Mouse (Mus musculus): ENCODE measurements around the gene Arl5b.

The Arl5b gene

DNA sequence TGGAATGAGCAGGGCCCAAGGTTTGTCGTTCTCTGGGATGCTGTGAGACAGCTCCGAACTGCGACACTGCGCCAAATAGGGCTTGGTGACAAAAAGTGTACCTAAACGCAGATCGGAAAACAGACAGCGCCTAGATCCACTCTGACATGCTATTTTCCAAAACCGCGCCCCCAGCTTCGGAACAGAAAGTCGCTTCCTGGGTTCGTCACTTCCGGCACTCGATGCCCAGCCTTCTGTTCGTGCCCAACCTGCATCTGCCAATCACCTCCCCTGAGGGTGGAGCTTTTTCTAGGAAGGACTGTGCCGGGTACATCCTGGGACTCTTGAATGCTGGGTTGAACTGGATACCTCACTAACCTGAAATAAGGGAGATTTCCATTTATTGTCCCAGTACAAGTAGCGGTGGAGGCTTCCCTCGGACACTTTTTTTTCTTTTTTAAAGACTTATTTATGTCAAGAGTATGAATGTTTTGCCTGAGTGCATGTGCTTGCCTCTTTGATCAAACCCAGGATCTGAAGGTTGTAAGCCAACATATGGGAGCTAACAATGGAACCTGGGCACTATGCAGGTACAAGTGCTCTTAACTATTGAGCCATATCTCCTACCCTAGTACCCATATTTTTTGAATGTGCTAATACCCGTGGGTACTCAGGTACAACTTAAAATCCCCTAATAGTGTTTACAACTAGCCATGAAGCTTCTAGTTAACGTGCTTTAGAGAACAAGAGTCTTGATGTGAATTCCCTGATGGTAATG lies at the start of gene Arl5b:
TSS of gene Arl5b (plus strand) at position 279 of the 757 bp plus-strand sequence.
- DNase-seq, result peak; percentile 96

DNA sequence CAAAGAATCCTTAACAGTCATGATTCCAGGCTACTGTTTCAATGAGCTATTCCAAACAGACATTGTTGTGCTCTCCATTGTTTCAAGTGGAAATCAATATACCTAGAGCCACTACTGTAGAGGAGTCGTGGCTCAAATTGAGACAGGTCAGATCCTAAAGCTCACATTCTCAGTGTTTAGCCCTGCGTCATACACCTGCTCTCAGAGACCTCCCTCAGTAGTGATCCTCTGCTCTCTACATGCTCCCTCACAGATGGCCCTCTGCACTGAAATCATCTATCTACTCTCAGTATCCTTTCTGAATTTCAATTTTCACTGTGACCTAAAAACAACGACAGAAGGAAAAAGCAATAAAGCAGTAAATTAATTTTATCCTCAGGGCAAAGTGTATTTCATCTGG lies 41.7 kb upstream of the Arl5b start:
- DNase-seq, result no peak

DNA sequence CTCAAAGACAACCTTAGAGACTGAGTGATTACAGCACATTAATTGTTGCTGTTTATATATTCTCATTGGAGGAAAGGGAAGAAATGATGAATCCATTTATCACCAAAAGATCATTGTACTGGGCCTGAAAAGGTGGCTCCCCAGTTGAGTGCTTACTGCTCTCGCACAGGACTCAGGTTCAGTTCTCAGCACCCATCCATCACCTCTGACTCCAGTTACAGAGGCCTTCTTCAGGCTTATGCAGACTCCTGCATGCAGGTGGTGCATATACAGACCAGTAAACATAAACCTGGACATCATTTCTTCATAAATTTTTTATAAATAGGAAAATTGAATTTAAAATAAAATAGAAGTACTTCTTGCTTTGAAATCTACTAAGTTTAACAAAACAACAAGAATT lies 41.1 kb upstream of the Arl5b start:
- DNase-seq, result no peak

DNA sequence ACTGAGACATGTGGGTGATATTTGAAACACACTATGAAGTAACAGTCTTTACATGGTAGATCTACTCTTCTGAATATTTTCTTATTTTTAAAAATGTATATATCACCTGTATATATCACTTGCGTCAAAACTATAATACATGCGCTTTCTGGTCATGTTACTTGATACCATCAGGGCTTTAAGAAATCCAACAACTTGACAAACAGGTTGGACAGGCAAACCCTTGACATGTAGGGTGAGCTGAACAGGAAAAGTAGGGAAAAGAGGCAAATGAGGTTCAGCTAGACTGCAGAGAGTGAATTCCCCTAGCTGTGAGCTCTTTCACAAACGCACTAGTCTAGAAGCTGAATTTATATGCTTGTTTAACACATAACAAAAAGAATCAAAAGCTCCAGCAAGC lies 22.4 kb upstream of the Arl5b start:
- DNase-seq, result no peak

DNA sequence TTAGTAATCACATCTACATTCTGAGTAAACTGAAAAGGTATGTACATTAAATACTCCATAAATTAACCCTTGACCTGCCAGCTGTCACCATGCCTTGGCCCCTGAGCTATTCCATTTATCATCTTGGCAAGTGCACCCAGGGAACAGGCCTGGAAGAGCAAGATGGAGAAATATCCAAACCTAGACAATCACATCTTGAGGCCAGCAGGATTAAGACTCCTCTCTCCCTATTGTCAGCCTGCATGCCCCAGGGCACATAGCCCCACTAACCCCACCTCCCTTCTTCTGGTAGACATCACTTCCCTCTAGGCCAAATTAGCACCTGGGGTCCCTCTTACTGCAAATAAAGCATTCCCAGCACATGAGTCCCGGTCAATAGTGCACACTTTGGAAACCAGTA lies 21.4 kb upstream of the Arl5b start:
- DNase-seq, result no peak

DNA sequence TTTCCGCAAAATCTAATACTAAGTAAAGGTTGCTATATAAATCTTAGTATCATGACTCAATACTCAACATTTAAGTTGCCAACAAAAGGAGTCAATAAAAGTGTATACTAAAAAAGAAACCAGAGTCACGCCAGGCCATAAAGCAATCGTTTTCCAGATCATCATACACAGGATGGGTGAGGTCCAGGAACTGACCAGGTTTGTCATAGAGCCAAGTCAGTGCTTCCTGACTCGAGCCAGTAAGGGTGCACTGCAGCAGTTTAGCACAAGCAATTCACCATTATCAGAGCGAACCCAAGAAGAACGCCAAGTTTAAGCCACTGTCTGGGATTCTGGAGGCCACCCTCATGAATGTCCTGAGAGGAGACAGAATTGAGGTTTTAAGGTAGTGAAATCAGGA lies 10.5 kb upstream of the Arl5b start:
- DNase-seq, result peak; percentile 58

DNA sequence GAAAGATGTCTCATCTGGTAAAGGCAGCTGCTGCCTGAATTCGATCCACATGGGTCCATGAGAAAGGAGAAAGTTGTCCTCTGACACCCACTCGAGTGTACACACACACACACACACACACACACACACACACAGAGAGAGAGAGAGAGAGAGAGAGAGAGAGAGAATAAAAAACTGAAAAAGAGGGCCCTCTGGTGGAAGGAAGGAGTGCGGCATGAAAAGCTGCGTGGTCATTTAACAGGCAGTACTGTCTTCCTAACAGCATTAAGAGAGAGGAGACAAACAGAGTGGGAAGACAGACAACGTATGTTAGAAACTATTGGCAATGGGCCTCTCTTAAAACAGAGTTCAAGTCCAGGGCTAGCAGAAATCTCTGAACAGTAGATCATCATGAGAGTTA lies 8.9 kb upstream of the Arl5b start:
- peak; percentile 35 for DNase-seq

DNA sequence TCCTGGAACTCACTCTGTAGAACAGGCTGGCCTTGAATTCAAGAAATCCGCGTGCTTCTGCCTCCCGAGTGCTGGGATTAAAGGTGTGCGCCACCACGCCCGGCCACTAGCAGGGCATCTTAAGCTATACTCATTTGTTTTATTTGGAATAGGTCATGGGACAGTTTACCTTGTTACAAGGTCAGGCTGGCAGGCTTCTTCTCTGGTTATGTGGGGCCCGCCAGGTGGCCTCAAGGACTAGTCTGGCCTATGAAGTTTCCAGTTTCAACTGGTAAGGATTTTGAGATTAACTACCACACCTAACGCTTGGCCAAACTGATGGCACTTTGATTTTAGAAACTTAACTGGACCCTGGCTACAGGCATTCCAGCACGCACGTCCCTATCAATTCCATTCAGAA lies 5.3 kb downstream of the Arl5b start:
- no peak for DNase-seq

DNA sequence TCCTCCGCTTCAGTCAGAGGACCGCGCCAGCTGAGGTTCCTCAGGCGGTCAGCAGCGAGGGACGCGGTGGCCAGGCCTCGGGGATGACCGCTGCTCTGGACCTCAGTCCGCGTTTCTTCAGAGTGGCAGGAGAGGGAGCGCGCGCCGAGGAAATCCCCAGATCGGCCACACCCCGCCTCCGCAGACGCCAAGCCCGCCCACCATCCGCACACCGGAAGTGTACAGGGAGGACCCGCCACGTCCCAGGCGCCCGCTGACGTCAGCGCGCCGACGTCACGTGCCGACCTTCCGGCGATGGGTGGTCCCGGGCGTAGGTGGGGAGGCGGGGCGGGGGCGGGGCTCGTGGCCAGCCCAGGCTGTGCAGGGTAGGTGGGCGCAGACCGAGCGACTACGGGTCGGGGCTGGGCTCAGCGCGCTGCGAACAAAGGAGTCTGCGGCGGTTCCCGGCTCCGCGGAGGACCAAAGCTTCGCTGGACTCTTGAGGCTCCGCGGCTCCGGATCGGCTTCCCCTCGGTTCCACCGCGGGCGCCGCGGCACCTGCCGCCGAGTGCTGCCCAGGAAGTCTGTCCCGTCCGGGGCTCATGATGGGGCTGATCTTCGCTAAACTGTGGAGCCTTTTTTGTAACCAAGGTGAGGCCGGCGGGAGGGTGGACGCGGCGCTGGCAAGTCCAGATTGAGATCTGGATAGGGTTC lies 5.9 kb downstream of the Arl5b start, which contains the start of gene Nsun6:
TSS of gene Nsun6 (minus strand) at position 125 of the 693 bp plus-strand sequence.
- DNase-seq, result peak; percentile 96

DNA sequence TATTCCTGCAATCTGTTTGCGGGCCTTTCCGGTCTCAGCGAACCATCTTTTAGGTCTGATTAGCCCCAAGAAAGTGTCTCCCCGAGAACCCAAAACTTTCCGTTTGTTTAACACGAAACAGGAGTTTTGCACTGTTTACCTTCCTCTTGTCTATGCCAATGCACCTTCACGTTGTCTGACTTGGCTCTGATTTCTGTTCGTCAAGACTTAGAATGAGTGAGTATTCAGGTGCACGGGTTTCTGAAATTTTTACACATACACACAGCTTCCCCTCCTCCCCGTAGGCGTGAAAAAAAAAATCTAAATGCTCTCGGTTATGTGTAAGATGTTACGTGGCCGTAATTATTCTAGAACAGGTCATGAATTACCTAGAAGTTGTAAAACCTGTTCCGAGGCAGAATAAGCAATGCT lies 6.6 kb downstream of the Arl5b start:
- DNase-seq, result peak; percentile 41

DNA sequence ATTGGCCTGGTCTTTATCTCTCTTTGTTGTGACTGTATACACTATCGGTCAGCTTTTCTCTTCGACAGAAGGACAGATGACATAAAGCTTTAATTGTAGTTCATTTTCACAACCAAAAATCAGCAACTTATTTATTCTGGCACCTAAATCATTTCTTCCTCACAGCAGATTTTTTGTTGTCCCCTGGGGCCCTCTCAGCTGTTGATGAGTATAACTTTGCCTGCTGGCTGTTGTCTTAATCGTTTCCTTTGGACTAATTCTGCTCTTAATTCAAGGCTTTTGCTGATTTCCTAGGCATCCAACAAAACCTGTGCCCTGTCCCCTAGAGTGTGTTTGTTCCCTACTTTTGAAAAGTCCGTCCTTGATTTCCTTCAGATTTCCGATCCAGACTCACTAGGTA lies 9.0 kb downstream of the Arl5b start:
- no peak for DNase-seq

DNA sequence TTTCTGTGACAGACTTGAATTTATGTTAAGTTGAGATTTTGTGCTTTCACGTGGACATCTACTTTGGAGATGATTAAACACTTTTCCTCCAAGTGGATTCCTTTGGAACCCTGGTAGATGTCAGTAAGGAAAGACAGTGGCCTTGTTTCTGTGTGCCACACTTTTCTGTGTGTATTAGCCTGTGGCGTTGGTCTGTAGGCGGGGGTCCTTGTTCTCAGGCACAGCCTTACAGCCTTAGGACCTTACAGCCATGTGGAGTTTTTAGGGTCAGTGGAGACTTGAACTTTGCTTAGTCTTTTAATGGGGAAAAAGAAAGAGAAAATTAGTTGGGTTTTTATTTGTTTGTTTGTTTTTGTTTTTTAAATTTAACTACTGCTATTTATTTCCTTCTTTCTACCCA lies 11.7 kb downstream of the Arl5b start:
- no peak for DNase-seq

DNA sequence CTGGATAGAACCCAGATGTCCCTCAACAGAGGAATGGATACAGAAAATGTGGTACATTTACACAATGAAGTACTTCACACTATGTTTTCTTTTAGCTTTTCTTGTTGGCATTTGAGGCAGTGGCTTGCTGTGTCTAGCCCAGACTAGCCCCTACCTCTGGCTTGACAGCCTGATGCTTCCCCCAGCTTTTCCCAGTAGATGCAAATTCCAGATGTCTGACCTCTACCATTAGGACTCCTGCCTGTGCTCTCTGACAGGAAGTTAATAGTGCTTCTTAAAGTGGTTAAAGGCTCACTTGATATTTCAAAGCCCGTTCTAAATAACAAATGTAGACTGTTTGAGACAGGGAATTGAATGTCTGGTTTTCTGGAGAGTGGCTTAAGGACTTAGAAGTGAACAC lies 14.6 kb downstream of the Arl5b start:
- DNase-seq, result no peak

DNA sequence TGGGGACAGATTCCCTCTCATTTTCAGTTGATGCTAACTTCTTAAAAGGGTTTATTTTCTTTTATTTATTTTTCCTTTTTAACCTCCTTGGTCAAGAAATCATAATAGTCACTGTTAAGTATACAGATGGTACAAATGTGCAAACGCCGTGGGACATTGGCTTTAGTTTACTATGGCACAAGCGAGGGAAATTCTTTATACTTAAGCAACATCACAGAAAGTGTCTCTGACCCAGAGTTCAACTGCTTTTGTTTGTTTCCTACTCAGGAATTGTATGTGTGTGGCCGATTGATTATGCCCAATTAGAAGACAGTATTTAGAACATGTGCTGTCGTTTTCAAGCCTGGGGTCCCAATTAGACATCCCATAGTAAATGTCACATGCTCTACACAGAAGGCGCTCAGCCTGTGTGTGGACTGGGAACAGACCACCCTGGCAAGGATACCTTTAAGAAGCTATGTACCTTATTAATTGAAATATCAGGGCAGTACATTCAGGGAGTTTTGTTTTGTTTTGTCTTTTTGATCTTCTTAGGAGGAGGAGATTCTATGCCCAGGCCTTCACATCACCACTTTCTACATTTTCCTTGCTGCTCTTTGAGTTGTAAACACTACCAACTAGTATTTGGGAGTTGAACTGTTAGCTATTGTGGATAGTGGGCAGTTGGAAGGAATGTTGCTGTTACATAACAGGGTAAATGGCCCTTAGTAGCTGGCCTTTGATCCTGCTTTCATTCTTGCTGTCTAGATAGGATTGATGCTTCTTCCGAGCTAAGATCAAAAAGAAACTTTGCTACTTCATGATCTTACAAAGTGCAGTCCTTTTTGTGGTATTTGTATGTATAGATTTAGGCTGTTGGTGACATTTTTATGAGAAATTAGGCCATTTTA lies 15.4 kb downstream of the Arl5b start:
- peak; percentile 78 for DNase-seq

DNA sequence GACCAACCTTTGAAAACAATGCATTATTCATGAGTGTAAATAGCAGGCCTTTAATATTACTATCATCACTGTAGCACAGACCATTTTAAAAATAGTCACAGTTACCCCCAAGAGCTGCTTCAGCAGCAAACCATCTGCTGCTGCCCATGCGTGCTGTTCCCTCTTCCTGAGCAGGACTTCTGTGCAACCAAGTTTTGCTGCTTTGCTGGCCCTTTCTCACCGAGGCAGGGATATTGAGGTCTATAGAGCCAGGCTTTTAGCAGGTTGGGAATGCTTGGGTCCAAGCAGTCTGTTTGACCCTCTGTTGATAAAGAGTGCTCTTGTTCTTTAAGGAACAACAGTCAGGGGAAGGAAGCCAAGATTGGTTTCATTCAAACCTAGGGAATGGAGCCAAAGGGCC lies 16.3 kb downstream of the Arl5b start:
- DNase-seq, result no peak

DNA sequence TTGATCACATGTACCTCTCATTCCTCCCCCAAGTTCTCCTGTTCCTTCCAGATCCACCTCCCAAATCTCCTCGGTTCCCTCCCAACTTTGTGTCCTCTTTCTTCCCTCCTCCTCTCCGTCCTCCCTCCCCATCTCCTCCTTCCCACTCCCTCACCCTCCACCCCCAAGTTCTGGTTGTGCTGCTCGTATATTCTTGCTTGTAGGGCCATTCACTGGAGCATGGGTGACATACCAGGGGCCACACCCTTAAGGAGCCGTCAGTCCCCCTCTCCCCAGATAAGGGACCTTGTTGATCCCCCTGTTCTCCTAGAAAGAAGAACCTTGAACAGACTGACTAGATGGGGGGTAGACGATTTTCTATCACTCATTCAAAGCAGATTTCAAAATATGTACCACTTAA lies 17.9 kb downstream of the Arl5b start:
- DNase-seq, result no peak

DNA sequence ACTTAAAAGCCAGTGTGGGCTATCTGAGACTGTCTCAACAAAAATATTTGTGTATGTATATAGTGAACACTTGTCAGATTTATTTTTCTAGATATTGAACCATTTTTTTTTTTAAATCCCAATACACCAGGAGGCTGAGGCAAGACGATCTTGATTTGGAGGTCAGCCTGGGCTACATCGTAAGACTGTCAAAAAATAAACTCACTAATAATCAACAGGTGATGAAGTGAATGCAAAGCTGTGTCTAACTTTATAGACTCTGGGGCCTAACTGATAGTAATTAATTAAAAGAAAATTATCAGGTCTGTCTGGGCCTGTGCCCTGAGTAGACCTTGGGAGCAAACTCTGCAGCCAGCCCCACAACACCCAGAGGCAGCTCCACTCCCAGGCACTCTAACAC lies 34.5 kb downstream of the Arl5b start:
- no peak for DNase-seq

DNA sequence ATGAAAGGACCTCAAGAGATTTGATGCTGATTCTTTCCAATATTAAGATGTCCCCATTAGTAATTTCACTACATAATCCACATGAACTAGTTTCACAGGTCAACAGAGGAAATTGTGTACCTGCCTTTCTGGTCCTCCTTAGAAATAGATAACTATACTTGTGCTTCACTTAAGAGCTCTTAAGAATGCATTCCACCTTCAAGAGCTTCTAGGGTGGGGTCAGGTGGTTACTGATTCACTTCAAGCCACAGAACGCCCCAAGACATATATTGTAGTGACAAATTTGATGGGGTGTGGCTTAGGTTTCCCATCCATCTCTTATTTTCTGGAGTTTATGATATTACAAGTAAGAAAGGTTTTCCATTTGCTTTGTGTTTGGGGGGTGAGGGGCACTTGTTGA lies 38.1 kb downstream of the Arl5b start:
- no peak for DNase-seq

DNA sequence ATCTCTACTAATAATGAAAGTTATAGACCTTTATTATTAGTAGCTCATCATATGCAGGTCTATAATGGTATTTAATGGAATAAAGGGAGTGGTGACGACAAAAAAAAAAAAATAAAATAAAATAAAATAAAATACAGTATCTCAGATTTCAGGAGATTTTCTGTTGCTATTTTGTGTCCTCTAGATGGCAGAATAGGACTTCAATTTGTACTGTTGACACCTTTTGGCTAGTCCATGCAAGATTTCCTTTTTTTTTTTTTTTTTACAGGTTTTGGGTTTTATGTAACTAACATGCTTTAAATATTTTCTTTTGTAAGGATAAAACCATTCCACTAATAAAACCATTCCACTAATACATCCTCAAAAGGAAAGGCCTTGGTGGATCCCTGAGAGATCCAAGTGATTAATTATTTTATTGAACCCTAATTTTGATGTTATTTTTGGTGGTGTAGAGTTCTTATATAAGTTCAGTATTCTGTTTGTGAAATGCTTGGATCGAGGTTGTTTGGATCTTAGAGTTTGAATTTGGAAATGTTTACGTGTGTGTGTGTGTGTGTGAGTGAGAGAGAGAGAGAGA lies 47.4 kb downstream of the Arl5b start:
- DNase-seq, result peak; percentile 12

DNA sequence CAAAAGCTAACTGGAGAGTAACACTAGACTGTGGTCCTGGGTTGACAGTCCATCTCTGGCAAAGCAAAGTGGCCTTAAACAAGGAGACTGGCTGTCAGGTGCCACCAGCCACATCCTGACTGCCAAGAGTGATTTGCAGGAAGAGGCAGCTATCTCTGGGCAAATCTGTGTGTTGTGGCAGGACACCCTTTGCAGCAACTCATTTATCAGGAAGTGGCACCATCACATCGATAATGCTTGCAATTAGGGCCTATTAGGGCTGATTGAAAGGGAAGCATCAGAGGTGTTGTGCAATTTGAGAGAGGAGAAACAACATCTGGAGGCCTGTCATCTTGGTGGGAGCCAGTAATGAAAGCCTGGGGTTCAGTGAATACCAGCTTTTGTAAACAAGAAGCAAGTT lies 55.2 kb downstream of the Arl5b start:
- DNase-seq, result no peak

DNA sequence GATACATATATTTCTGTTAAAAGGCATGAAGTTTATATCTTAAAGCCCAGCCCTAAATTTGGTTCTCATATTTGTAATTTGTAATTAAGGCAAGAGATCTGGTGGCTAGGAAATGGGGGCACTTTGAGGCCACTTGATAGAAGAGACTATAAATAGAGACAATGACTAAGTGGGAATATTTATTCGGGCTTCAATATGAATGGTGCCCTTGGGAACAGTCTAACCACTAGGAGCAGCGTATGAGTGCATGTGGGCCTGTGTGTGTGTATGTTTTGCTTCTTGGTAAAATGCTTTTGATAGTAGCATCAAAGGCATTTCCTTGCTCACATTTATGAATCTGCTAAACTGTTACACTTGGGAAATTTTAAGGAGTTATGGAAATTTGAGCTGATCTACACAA lies 62.1 kb downstream of the Arl5b start:
- no peak for DNase-seq

DNA sequence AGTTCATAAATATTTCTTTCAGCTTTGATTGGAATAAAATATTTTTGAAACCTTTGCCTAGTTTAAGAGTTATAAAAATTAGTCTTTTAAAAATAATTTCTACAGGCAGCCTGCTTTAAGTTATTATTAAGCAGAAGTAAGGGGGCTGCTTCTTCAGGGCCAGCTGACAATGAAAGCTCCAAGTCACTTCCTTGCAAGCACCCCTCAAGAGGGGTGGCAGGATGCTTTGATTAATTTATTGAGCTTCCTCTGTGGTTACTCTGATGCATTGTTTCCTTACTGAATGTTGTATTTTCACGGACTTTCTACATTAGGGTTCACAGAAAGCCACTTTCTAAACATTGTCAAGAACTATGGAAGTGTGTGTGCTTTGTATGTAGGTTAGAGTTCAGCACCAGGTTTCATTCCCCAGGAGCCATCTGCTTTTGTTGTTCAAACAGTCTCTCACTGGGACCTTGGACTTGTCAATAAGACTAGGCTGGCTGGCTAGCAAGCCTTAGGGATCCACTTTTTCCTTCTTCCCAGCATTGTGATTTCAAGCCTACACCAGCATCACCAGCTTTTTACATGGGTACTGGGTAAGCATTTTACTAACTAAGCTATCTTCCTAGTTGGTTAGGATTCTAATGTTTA lies 62.7 kb downstream of the Arl5b start:
- no peak for DNase-seq

DNA sequence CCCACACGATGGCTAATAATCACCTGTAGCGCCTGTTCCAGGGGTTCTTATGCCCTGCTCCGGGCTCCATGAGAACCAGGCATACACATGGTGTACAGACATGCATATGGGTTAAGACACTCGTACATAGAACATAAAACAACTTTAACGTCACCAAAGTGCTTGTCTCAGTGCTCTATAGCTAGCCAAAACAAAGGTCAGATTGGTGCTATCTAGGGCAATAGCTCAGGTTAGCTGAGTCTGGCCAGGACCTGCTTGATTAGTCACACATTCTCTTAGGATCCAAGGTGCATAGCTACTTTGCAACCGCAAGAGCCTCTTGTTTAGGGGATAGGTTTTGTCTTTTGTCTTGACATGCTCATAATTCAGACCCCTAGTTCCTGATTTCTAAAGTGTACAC lies 63.5 kb downstream of the Arl5b start:
- DNase-seq, result no peak

Data from kidney, adult 9 months (tissue).